ENCODE assay signal across 21 mouse cellular contexts in the genomic region with DNA sequence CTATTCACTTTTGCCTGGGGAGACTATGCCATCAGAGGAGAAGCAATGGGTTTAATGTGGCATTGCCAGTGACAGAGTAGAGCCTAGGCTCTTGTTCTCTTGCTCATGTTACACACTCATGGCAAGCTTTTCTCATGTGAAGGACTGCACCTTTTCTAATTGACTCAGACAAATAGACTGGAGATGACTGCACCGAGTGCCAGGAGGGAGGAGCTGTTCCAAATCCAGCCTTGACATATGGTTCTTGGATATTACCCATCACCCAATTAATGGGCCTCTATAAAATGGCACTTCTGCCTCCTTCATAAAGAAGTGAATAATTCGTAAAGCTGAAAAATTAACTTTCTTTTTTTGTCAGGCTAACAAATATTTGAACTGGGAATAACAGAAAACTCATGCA.
DNase-seq lines count a peak whose midpoint lies in the region; ATAC-seq lines count a peak whose summit lies in the region.
"Had no signal": no experiment of that assay in that cellular context is flagged by ENCODE, and none has a peak within 500 bp of the region (broad histone marks: within the 10 kb centered on the region; RNA-seq: fewer than 3 reads in every experiment).

No protein-coding gene starts in this region.

- no peaks in the 10 kb centered on the region for H3K27me3 ChIP-seq in neural tube, embryonic 13.5 days
- H3K27me3 ChIP-seq: embryonic facial prominence, embryonic 15.5 days had no signal

- no peak for ATAC-seq in neural tube, embryonic 13.5 days (ENCODE audit: low read depth)
- ATAC-seq: forebrain, embryonic 14.5 days; hindbrain, embryonic 16.5 days; inflammation-experienced regulatory T-cells, adult 6 months; intestine, postnatal 0 days had no signal

- DNase-seq in neural tube, embryonic 10.5 days (ENCODE audit: extremely low spot score, low spot score): no peak
- DNase-seq in cerebellum, adult 9-10 months: peak; percentile 72
- DNase-seq in cerebellum, postnatal 36 days: peak; percentile 35 to 49
- DNase-seq in kidney, postnatal 25 days: no peak
- no peak for DNase-seq in natural killer cell, adult 2 months (ENCODE audit: low spot score in 2 of 2)
- DNase-seq: adrenal gland, adult 2 months; adrenal gland, postnatal 25 days; embryo, embryonic 11 days; gastrocnemius, adult 2 months; gastrocnemius, postnatal 25 days; heart, adult 11 months; heart, postnatal 36 days had no signal

- H3K4me2 ChIP-seq in neural tube, embryonic 13.5 days: no peak overlapping the region
- H3K4me2 ChIP-seq: embryonic facial prominence, embryonic 15.5 days; heart, embryonic 13.5 days had no signal

- WGBS in neural tube, embryonic 13.5 days: 63% methylated on average over 2 of the region's 2 CpGs

- H3K9ac ChIP-seq in neural tube, embryonic 13.5 days: no peak overlapping the region
- H3K9ac ChIP-seq: embryonic facial prominence, embryonic 15.5 days; heart, embryonic 13.5 days had no signal

- H3K4me1 ChIP-seq in neural tube, embryonic 13.5 days (replicated peaks): peaks cover 37% of the 10 kb centered on the region
- H3K4me1 ChIP-seq: embryonic facial prominence, embryonic 15.5 days; forebrain, embryonic 10.5 days; heart, embryonic 13.5 days had no signal

- no peaks in the 10 kb centered on the region for H3K9me3 ChIP-seq in neural tube, embryonic 13.5 days
- H3K9me3 ChIP-seq: embryonic facial prominence, embryonic 15.5 days; forebrain, embryonic 10.5 days; heart, embryonic 13.5 days had no signal

- H3K27ac ChIP-seq in neural tube, embryonic 13.5 days (replicated peaks): 0 out of 2 replicates have a peak overlapping the region, but pooled peaks have one; percentile 6
- H3K27ac ChIP-seq: embryonic facial prominence, embryonic 15.5 days; forebrain, embryonic 10.5 days; gastrocnemius, adult 2 months; heart, embryonic 13.5 days had no signal

- no peaks in the 10 kb centered on the region for H3K36me3 ChIP-seq in neural tube, embryonic 13.5 days
- H3K36me3 ChIP-seq: embryonic facial prominence, embryonic 15.5 days; forebrain, embryonic 10.5 days; heart, embryonic 13.5 days had no signal

- H3K4me3 ChIP-seq in neural tube, embryonic 13.5 days: no peak overlapping the region
- H3K4me3 ChIP-seq: embryonic facial prominence, embryonic 15.5 days; erythroblast, embryonic 14.5 days; forebrain, embryonic 10.5 days; gastrocnemius, adult 2 months; heart, embryonic 13.5 days had no signal

Comparison
In these comparisons a context has a peak if more than half of its experiments do, and no peak if none do; other contexts are left out.
1. DNase-seq: peak in cerebellum, adult 9-10 months (single experiment) and cerebellum, postnatal 36 days (2 of 2); none in neural tube, embryonic 10.5 days (single experiment), kidney, postnatal 25 days (0 of 2) and natural killer cell, adult 2 months (0 of 2).